Mouse (Mus musculus) embryonic facial prominence, embryonic 10.5 days (tissue): ENCODE data around the gene Eif5a2. TPM values are rescaled to one million over a fixed set of nuclear protein-coding genes. Genes with fewer than 3 reads are reported as not detected.
"Not testable (repeated sequence)": the region's sequence is repeated elsewhere in the genome, so short reads cannot be mapped to it uniquely, and the experiment has no call there.

Experiments
- DNase-seq: peaks from one replicate; pipeline ENCODE4 v3.0.0-alpha.2; 2017; ENCODE audit warnings: low spot score
- H3K27ac ChIP-seq: fragments of 300-500 bp; sonication (generic); replicated peaks from 2 replicates; pipeline ENCODE4 v1.5.1; 2016; ENCODE audit warnings: mild to moderate bottlenecking
- H3K27me3 ChIP-seq: fragments of 300-500 bp; sonication (generic); replicated peaks from 2 replicates; pipeline ENCODE4 v1.6.1; 2016; ENCODE audit warnings: low read depth, mild to moderate bottlenecking; ENCODE audit not compliant: poor library complexity, severe bottlenecking
- H3K36me3 ChIP-seq: fragments of 300-500 bp; sonication (generic); replicated peaks from 2 replicates; pipeline ENCODE4 v1.6.1; 2016; ENCODE audit warnings: mild to moderate bottlenecking, moderate library complexity
- H3K4me1 ChIP-seq: fragments of 300-500 bp; sonication (generic); 2 replicates; pipeline ENCODE4 v1.6.1; 2016
- H3K4me3 ChIP-seq: fragments of 300-500 bp; sonication (generic); 2 replicates; pipeline ENCODE4 v1.5.1; 2016; ENCODE audit warnings: mild to moderate bottlenecking, moderate library complexity
- H3K9me3 ChIP-seq: fragments of 300-500 bp; sonication (generic); 2 replicates; pipeline ENCODE4 v1.6.1; 2016; ENCODE audit warnings: mild to moderate bottlenecking
- WGBS: fragments of 180-500 bp; shearing (Covaris S2); methylation state at CpG from one replicate; pipeline ENCODE4 v1.1.7; 2016; 5-methylcytosine and 5-hydroxymethylcytosine counted together
- polyA plus RNA-seq: library from polyadenylated mRNA; unstranded; fragments of >200 nt; fragmentation: Nextera tagmentation; extraction: Ambion mirVana; gene quantifications from 2 replicates; pipeline ENCODE4 v1.2.1, GENCODE M21; 2016

Gene Eif5a2
- 12.9 and 13.5 TPM in 2 replicates for polyA plus RNA-seq

- H3K27ac ChIP-seq = peak within 1 kb of the TSS; percentile 83
- peak within 1 kb of the TSS; percentile 92 for H3K4me3 ChIP-seq
- WGBS = 3% methylated on average over 46 of the region's 46 CpGs
- no peaks in the 10 kb centered on the region; the same call in 1 of the 2 replicates for H3K36me3 ChIP-seq
- DNase-seq = peak; percentile 96
- H3K4me1 ChIP-seq = peaks cover 9% of the 10 kb centered on the region
- H3K9me3 ChIP-seq = no peaks in the 10 kb centered on the region
- H3K27me3 ChIP-seq = peaks cover 16% of the 10 kb centered on the region
These were observed at the start of gene Eif5a2 for GRCm38 (mm10) chr3:28780994-28781393. Gene Eif5a2, plus strand, starts transcription at chr3:28781276.

GRCm38 (mm10) chr3:28734712-28735111 is 46.4 kb upstream of the Eif5a2 start:
- H3K9me3 ChIP-seq = no peaks in the 10 kb centered on the region
- H3K27ac ChIP-seq = no peak overlapping the region
- H3K4me3 ChIP-seq = no peak overlapping the region
- no peaks in the 10 kb centered on the region for H3K27me3 ChIP-seq
- peaks cover 14% of the 10 kb centered on the region for H3K4me1 ChIP-seq
- 79% methylated on average over 2 of the region's 2 CpGs for WGBS
- no peaks in the 10 kb centered on the region for H3K36me3 ChIP-seq
- DNase-seq = no peak

GRCm38 (mm10) chr3:28736981-28737380 is 44.1 kb upstream of the Eif5a2 start:
- no peaks in the 10 kb centered on the region for H3K36me3 ChIP-seq
- no peaks in the 10 kb centered on the region for H3K27me3 ChIP-seq
- no peak for DNase-seq
- no peak overlapping the region for H3K4me3 ChIP-seq
- 34% methylated on average over 2 of the region's 2 CpGs for WGBS
- no peaks in the 10 kb centered on the region for H3K9me3 ChIP-seq
- H3K27ac ChIP-seq = no peak overlapping the region
- peaks cover 21% of the 10 kb centered on the region for H3K4me1 ChIP-seq

DNA sequence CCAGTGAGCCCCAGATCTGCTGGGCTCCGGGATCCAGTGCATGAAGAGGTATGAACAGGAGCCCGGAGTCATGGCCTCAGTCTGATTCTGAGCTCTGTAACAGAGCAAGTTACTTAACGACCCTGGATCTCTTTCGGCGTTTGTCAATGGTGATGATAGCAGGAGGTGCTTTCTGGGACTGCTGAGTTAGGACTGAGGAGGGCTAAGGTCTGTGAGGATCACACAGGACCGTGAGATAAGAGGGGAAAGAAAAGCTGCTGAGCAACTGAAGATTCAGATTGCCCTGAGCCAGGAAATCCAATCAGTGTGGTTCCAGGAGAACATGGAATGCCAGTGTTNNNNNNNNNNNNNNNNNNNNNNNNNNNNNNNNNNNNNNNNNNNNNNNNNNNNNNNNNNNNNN is 40.7 kb upstream of the Eif5a2 start:
- no peaks in the 10 kb centered on the region for H3K27me3 ChIP-seq
- no peaks in the 10 kb centered on the region for H3K9me3 ChIP-seq
- H3K4me3 ChIP-seq = no peak overlapping the region
- H3K36me3 ChIP-seq = no peaks in the 10 kb centered on the region
- H3K27ac ChIP-seq = no peak overlapping the region
- H3K4me1 ChIP-seq = peaks cover 21% of the 10 kb centered on the region
- WGBS = 35% methylated on average over 6 of the region's 6 CpGs
- no peak for DNase-seq

- H3K27ac ChIP-seq = no peak overlapping the region
- DNase-seq = no peak
- no peaks in the 10 kb centered on the region for H3K27me3 ChIP-seq
- no peak overlapping the region for H3K4me3 ChIP-seq
- peaks cover 13% of the 10 kb centered on the region for H3K4me1 ChIP-seq
- H3K36me3 ChIP-seq = no peaks in the 10 kb centered on the region
- WGBS = 63% methylated on average over 8 of the region's 8 CpGs
- H3K9me3 ChIP-seq = no peaks in the 10 kb centered on the region
These were observed 37.8 kb upstream of the Eif5a2 start for GRCm38 (mm10) chr3:28743251-28743650.

DNA sequence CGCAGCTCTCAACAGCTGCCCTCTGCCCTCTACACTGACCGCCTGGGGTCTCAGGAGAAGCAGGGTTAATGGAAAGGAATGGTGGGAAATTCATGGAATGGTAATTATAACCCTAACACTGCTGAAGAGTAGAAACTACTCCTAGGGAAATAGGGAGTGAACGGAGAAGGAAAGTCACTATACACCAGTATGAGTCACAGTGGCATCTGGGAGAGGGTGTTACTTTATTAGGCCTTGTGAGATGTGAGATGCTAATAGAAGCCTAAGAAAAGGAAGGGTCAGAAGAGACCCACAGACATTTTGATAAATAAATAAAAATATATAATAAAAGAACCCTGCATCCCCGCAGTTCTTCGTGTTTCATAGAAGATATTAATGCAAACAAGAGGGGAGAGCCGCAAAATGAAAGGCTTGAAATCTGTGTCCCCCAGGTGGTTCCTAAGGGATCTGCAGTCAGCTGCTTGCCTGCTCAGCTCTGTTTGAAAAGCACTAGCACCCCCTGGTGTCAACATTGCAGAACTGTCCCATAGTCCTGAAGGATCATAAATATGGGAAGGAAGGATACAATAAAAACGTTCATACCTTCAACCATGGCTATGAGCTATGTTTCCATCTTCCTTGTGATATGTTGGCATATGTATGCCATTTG is 35.1 kb upstream of the Eif5a2 start:
- H3K9me3 ChIP-seq = no peaks in the 10 kb centered on the region
- H3K4me1 ChIP-seq = no peaks in the 10 kb centered on the region
- no peak overlapping the region for H3K27ac ChIP-seq
- no peak overlapping the region for H3K4me3 ChIP-seq
- 33% methylated on average over 7 of the region's 7 CpGs for WGBS
- no peaks in the 10 kb centered on the region for H3K27me3 ChIP-seq
- H3K36me3 ChIP-seq = no peaks in the 10 kb centered on the region
- peak; percentile 77 for DNase-seq

GRCm38 (mm10) chr3:28748151-28748550 is 32.9 kb upstream of the Eif5a2 start:
- Histone ChIP-seq H3K36me3 (no peaks in the 10 kb centered on the region), H3K27me3 (no peaks in the 10 kb centered on the region), H3K27ac (no peak overlapping the region), H3K4me1 (no peaks in the 10 kb centered on the region), H3K4me3 (no peak overlapping the region), H3K9me3 (no peaks in the 10 kb centered on the region)
- WGBS = 92% methylated on average over 3 of the region's 3 CpGs
- DNase-seq = no peak

- no peak for DNase-seq
- no peaks in the 10 kb centered on the region for H3K4me1 ChIP-seq
- H3K9me3 ChIP-seq = no peaks in the 10 kb centered on the region
- H3K27ac ChIP-seq = no peak overlapping the region
- no peaks in the 10 kb centered on the region for H3K27me3 ChIP-seq
- H3K4me3 ChIP-seq = no peak overlapping the region
- no peaks in the 10 kb centered on the region for H3K36me3 ChIP-seq
These were observed 32.1 kb upstream of the Eif5a2 start for GRCm38 (mm10) chr3:28748956-28749355.

DNA sequence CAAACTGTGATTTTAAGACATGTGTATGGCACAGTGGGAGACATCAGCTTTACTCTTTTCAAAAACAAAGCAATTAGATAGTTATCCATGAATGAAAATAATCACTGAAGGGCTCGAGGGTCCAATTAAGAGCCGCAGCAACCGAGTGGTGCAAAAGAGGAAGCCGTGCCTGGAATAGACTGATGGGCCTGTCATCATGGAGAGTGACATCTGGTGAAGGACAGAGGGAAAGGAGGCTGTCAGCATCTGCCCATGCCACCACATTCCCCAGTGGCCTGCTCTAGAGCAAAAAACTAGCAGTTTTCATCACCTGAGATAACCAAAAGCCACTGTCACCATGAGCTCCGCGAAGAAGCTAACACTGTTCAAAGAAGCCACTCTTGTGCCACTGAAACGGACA is 25.6 kb upstream of the Eif5a2 start:
- DNase-seq = no peak
- Histone ChIP-seq H3K36me3 (no peaks in the 10 kb centered on the region), H3K27me3 (no peaks in the 10 kb centered on the region), H3K4me1 (no peaks in the 10 kb centered on the region), H3K27ac (no peak overlapping the region), H3K4me3 (no peak overlapping the region), H3K9me3 (no peaks in the 10 kb centered on the region)
- WGBS = 71% methylated on average over 7 of the region's 7 CpGs

DNA sequence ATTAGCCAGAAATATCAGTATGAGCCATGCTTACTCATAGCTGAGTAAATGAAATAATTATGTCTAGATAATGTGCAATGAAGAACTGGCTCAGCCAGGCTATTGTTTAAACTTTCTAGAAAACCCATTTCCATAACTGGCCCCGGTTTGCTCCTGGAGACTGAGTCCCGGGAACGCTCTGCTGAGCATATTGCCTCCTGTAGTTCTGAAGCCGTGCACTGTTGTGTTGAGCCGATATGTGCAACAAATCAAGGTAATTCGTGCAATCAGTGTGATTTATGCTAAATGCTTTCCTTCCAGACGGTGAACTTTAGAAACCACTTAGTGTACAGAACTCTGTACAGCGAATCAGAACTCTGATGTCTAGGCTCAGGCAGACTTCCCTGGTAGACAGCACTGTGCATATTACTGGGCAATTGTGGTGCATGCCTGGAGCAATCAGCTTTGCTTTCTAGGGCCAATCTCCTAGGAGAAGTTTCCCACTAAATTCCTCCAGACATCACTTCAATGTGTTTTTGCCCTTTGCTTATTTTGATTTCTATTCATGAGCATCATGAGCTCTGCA is 19.8 kb upstream of the Eif5a2 start:
- no peaks in the 10 kb centered on the region for H3K27me3 ChIP-seq
- no peaks in the 10 kb centered on the region for H3K36me3 ChIP-seq
- no peak overlapping the region for H3K27ac ChIP-seq
- H3K4me3 ChIP-seq = no peak overlapping the region
- H3K4me1 ChIP-seq = no peaks in the 10 kb centered on the region
- no peaks in the 10 kb centered on the region for H3K9me3 ChIP-seq
- no peak for DNase-seq
- 87% methylated on average over 8 of the region's 8 CpGs for WGBS

DNA sequence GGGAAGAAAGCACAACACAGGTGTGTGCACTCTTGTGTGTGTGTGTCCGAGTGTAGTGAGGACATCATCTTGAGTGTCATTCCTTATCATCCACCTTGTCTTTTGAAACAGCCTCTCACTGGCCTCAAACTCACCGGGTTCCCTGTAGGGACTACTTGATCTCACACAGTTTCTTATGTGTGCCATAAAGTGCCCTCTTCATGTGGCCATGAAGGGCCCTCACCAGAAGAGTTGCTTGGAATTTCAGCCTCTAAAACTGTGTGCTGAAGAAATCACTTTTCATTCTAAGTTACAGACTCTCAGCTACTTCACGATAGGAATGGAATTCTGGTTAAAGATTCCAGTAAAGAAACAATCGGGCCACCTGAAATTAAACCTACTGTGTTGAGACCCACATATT is 14.1 kb upstream of the Eif5a2 start:
- no peak overlapping the region for H3K27ac ChIP-seq
- no peaks in the 10 kb centered on the region for H3K27me3 ChIP-seq
- H3K4me1 ChIP-seq = no peaks in the 10 kb centered on the region
- no peak overlapping the region for H3K4me3 ChIP-seq
- WGBS = 90% methylated on average over 4 of the region's 4 CpGs
- no peaks in the 10 kb centered on the region for H3K36me3 ChIP-seq
- DNase-seq = no peak
- 0 out of 2 replicates have a peak, but pooled peaks cover 2% of the 10 kb centered on the region for H3K9me3 ChIP-seq

- Histone ChIP-seq H3K27ac (no peak overlapping the region), H3K36me3 (no peaks in the 10 kb centered on the region), H3K4me1 (no peaks in the 10 kb centered on the region), H3K27me3 (no peaks in the 10 kb centered on the region), H3K4me3 (no peak overlapping the region), H3K9me3 (0 out of 2 replicates have a peak, but pooled peaks cover 2% of the 10 kb centered on the region)
- no peak for DNase-seq
- 69% methylated on average over 3 of the region's 3 CpGs for WGBS
These were observed 12.9 kb upstream of the Eif5a2 start for GRCm38 (mm10) chr3:28768222-28768621.

DNA sequence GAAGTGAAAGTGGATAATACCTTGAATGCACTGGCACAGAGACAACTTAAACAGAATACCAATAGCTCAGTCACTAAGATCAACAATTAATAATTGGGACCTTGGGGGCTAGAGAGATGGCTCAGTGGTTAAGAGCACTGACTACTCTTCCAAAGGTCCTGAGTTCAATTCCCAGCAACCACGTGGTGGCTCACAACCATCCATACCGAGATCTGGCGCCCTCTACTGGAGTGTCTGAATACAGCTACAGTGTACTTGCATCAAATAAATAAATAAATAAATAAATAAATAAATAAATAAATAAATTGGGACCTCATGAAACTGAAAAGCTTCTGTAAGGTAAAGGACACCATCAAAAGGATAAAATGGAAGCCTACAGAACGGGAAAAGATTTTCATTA is 8.2 kb upstream of the Eif5a2 start:
- not testable (repeated sequence) for H3K27me3 ChIP-seq, H3K27ac ChIP-seq, H3K36me3 ChIP-seq, H3K4me3 ChIP-seq, DNase-seq, H3K9me3 ChIP-seq, H3K4me1 ChIP-seq
- 66% methylated on average over 4 of the region's 4 CpGs for WGBS
